Mouse (Mus musculus): ENCODE results near the gene Rprd2. TPM values are rescaled to one million over a fixed set of nuclear protein-coding genes. Genes with fewer than 3 reads are reported as not detected.
"Not testable (repeated sequence)": the region's sequence is repeated elsewhere in the genome, so short reads cannot be mapped to it uniquely, and the experiment has no call there.

The Rprd2 gene
- polyA plus RNA-seq, 1 experiment from 2014 or later = 22.1 TPM

DNA sequence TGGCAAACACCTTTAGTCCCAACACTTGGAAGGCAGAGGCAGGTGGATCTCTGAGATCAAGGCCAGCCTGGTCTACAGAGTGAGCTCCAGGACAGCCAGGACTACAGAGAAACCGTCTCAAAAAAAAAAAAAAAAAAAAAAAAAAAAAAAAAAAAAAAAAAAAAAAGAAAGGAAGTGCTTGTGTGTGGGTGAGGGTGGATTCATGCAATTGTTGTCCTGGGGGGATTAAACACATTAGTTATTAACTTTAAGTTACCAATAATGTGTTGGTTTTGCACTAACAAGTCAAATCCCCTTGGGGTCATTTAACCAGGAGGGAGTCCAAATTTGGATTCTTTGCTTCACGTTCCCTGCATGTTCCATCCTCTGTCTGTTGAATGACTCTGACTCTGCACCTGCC is 7.6 kb upstream of the Rprd2 start:
- no peak overlapping the region for H3K4me2 ChIP-seq (ENCODE audit: low read depth, low read length)
- ATAC-seq (ENCODE audit: low read depth) = no peak
- H3K27me3 ChIP-seq (ENCODE audit: control insufficient read depth, insufficient read depth, low read depth, low read length) = no peaks in the 10 kb centered on the region
- no peak overlapping the region for H3K9ac ChIP-seq (ENCODE audit: low read length)
- H3K27ac ChIP-seq (ENCODE audit: low read length) = no peak overlapping the region
- no peaks in the 10 kb centered on the region for H3K9me3 ChIP-seq (ENCODE audit: control insufficient read depth, low read length)
- H3K4me3 ChIP-seq (ENCODE audit: low read length) = no peak overlapping the region
- WGBS = 61% methylated on average over 2 of the region's 2 CpGs
- H3K36me3 ChIP-seq (ENCODE audit: control insufficient read depth, insufficient read depth, low read length) = peaks cover 29% of the 10 kb centered on the region
- no peaks in the 10 kb centered on the region for H3K4me1 ChIP-seq (replicated peaks; ENCODE audit: control insufficient read depth, insufficient read depth, low read length)

DNA sequence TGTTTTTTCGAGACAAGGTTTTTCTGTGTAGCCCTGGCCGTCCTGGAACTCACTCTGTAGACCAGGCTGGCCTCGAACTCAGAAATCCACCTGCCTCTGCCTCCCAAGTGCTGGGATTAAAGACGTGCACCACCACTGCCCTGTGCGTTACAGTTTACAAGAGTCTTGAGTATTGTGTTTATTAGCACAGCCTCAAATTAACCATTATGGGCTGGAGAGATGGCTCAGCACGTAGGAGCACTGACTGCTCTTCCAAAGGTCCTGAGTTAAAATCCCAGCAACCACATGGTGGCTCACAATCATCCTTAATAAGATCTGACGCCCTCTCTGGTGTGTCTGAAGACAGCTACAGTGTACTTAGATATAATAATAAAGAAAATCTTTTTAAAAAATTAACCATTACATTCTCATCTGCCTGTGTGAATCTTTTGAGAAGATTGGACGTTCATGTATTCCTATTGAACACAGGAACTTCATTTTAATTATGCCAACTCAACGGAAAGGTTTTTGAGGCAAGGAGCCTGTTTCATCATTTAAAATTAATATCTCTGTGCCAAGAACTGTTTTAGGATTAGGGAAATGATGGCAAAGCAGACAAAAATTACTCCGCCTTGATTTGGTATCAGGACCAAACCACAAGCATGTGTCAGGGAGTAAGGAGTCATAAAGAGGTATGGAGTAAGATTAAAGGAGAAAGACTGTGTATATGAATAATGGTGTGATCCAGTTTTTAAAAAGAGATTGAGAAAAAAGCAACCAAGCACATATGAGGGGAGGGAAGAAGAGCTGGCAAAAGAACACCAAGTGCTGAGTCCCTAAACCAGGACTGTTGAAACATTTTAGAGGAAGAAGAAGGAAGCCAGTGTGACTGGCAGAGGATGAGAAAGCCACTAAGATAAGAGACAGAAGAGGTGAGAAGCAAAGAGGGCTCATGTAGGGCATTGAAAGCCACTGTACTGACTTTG is 1.7 kb upstream of the Rprd2 start:
- Histone ChIP-seq H3K27me3 (ENCODE audit: control insufficient read depth, insufficient read depth, low read depth, low read length) (no peaks in the 10 kb centered on the region), H3K36me3 (ENCODE audit: control insufficient read depth, insufficient read depth, low read length) (no peaks in the 10 kb centered on the region), H3K9me3 (ENCODE audit: control insufficient read depth, low read length) (no peaks in the 10 kb centered on the region), H3K4me1 (replicated peaks; ENCODE audit: control insufficient read depth, insufficient read depth, low read length) (peaks cover 10% of the 10 kb centered on the region), H3K4me2 (ENCODE audit: low read depth, low read length) (peak overlapping the region; percentile 68), H3K9ac (ENCODE audit: low read length) (peak overlapping the region; percentile 85), H3K27ac (ENCODE audit: low read length) (peak overlapping the region; percentile 99), H3K4me3 (ENCODE audit: low read length) (peak overlapping the region; percentile 85)
- ATAC-seq (ENCODE audit: low read depth) = 0 out of 2 replicates have a peak, but pooled peaks have one; percentile 0
- whole genome bisulfite sequencing = 29% methylated on average over 10 of the region's 10 CpGs

DNA sequence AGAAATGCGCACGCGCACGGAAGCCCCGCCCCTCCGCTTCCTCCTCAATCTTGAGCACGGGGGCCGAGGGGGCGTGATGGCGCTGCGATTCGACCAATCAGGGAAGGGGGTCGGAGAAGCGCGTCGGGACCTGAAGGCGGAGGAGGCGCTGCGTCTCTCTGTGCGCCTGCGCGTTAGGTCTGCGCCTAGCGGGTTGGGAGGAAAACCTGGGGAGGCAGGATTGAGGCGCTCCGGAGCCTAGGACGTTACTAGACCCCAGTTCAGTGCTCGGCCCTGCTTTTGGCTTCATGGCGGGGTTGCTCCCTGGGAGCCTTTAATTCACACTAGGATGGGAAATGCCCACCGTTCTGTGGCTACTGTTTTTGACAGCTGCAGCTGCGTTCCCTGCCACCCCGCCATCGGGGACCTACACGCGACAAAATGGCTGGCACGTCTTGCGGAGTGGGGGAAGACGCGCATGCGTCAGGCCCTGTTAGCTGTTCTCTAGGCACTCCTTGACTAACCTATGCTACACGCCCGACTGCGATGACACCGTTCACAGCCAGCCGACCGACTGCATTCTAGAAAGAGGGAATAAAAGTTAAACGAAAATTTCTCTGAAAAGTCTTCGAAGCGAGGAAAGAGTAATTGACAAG is 805 bp upstream of the Rprd2 start:
- Histone ChIP-seq H3K9me3 (ENCODE audit: control insufficient read depth, low read length) (no peaks in the 10 kb centered on the region), H3K36me3 (ENCODE audit: control insufficient read depth, insufficient read depth, low read length) (no peaks in the 10 kb centered on the region), H3K9ac (ENCODE audit: low read length) (peak overlapping the region; percentile 98), H3K4me2 (ENCODE audit: low read depth, low read length) (peak overlapping the region; percentile 68), H3K27me3 (ENCODE audit: control insufficient read depth, insufficient read depth, low read depth, low read length) (no peaks in the 10 kb centered on the region), H3K4me3 (ENCODE audit: low read length) (peak overlapping the region; percentile 85), H3K27ac (ENCODE audit: low read length) (peak overlapping the region; percentile 99), H3K4me1 (replicated peaks; ENCODE audit: control insufficient read depth, insufficient read depth, low read length) (peaks cover 10% of the 10 kb centered on the region)
- ATAC-seq (ENCODE audit: low read depth) = peak; percentile 97
- under 1% methylated on average over 49 of the region's 49 CpGs for WGBS

- no peaks in the 10 kb centered on the region for H3K9me3 ChIP-seq (ENCODE audit: control insufficient read depth, low read length)
- peak overlapping the region; percentile 85 for H3K4me3 ChIP-seq (ENCODE audit: low read length)
- no peaks in the 10 kb centered on the region for H3K27me3 ChIP-seq (ENCODE audit: control insufficient read depth, insufficient read depth, low read depth, low read length)
- H3K4me2 ChIP-seq (ENCODE audit: low read depth, low read length) = peak overlapping the region; percentile 62
- peak overlapping the region; percentile 100 for H3K27ac ChIP-seq (ENCODE audit: low read length)
- WGBS = under 1% methylated on average over 21 of the region's 21 CpGs
- H3K9ac ChIP-seq (ENCODE audit: low read length) = peak overlapping the region; percentile 98
- H3K4me1 ChIP-seq (replicated peaks; ENCODE audit: control insufficient read depth, insufficient read depth, low read length) = peaks cover 10% of the 10 kb centered on the region
- peak; percentile 2; the same call in 1 of the 2 replicates for ATAC-seq (ENCODE audit: low read depth)
- H3K36me3 ChIP-seq (ENCODE audit: control insufficient read depth, insufficient read depth, low read length) = no peaks in the 10 kb centered on the region
These were observed 594 bp downstream of the Rprd2 start for GRCm38 (mm10) chr3:95818026-95818511.

- H3K9me3 ChIP-seq (ENCODE audit: control insufficient read depth, low read length) = no peaks in the 10 kb centered on the region
- peaks cover 4% of the 10 kb centered on the region; the same call in 1 of the 2 replicates for H3K36me3 ChIP-seq (ENCODE audit: control insufficient read depth, insufficient read depth, low read length)
- H3K4me2 ChIP-seq (ENCODE audit: low read depth, low read length) = peak overlapping the region; percentile 29
- H3K27me3 ChIP-seq (ENCODE audit: control insufficient read depth, insufficient read depth, low read depth, low read length) = no peaks in the 10 kb centered on the region
- H3K27ac ChIP-seq (ENCODE audit: low read length) = no peak overlapping the region
- no peak for ATAC-seq (ENCODE audit: low read depth)
- H3K4me1 ChIP-seq (replicated peaks; ENCODE audit: control insufficient read depth, insufficient read depth, low read length) = peaks cover 10% of the 10 kb centered on the region
- no peak overlapping the region for H3K9ac ChIP-seq (ENCODE audit: low read length)
- 80% methylated on average over 3 of the region's 3 CpGs for WGBS
- 0 out of 2 replicates have a peak overlapping the region, but pooled peaks have one; percentile 5 for H3K4me3 ChIP-seq (ENCODE audit: low read length)
These were observed 2.0 kb downstream of the Rprd2 start for GRCm38 (mm10) chr3:95816681-95817080.

DNA sequence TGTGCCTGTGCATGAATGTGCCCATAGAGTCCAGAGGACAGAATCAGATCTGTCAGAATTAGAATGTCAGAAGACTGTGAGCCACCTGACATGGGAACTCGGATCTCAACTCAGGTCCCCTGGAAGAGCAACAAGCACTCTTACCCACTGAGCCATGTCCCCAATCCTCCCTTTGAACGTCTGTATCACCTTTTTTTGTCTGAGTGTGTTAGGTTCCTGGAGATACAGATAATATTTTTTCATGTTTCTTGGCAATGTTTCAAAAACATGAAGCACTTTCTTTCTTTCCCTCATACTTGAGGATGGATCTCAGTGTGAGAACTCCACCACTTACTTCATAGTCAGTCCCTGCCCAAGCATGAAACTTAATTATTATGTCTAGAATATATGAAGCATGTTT is 10.3 kb downstream of the Rprd2 start:
- H3K9ac ChIP-seq (ENCODE audit: low read length) = no peak overlapping the region
- peaks cover 15% of the 10 kb centered on the region for H3K36me3 ChIP-seq (ENCODE audit: control insufficient read depth, insufficient read depth, low read length)
- H3K4me2 ChIP-seq (ENCODE audit: low read depth, low read length) = no peak overlapping the region
- no peaks in the 10 kb centered on the region for H3K27me3 ChIP-seq (ENCODE audit: control insufficient read depth, insufficient read depth, low read depth, low read length)
- 53% methylated on average over 2 of the region's 2 CpGs for WGBS
- no peaks in the 10 kb centered on the region; the same call in 1 of the 2 replicates for H3K4me1 ChIP-seq (replicated peaks; ENCODE audit: control insufficient read depth, insufficient read depth, low read length)
- no peak overlapping the region for H3K27ac ChIP-seq (ENCODE audit: low read length)
- no peaks in the 10 kb centered on the region for H3K9me3 ChIP-seq (ENCODE audit: control insufficient read depth, low read length)
- H3K4me3 ChIP-seq (ENCODE audit: low read length) = no peak overlapping the region
- ATAC-seq (ENCODE audit: low read depth) = no peak

- H3K9me3 ChIP-seq (ENCODE audit: control insufficient read depth, low read length); H3K27ac ChIP-seq (ENCODE audit: low read length); H3K27me3 ChIP-seq (ENCODE audit: control insufficient read depth, insufficient read depth, low read depth, low read length); H3K4me1 ChIP-seq (replicated peaks; ENCODE audit: control insufficient read depth, insufficient read depth, low read length); H3K4me2 ChIP-seq (ENCODE audit: low read depth, low read length); H3K9ac ChIP-seq (ENCODE audit: low read length); H3K4me3 ChIP-seq (ENCODE audit: low read length); ATAC-seq (ENCODE audit: low read depth): not testable (repeated sequence)
- H3K36me3 ChIP-seq (ENCODE audit: control insufficient read depth, insufficient read depth, low read length) = peaks cover 15% of the 10 kb centered on the region
- 97% methylated on average over 3 of the region's 6 CpGs for WGBS
These were observed 11.0 kb downstream of the Rprd2 start for GRCm38 (mm10) chr3:95807630-95808029.

- H3K4me3 ChIP-seq (ENCODE audit: low read length) = no peak overlapping the region
- H3K4me2 ChIP-seq (ENCODE audit: low read depth, low read length) = no peak overlapping the region
- no peak overlapping the region for H3K9ac ChIP-seq (ENCODE audit: low read length)
- no peak for ATAC-seq (ENCODE audit: low read depth)
- 42% methylated on average over 1 of the region's 1 CpGs for WGBS
- H3K27ac ChIP-seq (ENCODE audit: low read length) = no peak overlapping the region
- H3K27me3 ChIP-seq (ENCODE audit: control insufficient read depth, insufficient read depth, low read depth, low read length) = no peaks in the 10 kb centered on the region
- no peaks in the 10 kb centered on the region; the same call in 1 of the 2 replicates for H3K4me1 ChIP-seq (replicated peaks; ENCODE audit: control insufficient read depth, insufficient read depth, low read length)
- peaks cover 12% of the 10 kb centered on the region for H3K36me3 ChIP-seq (ENCODE audit: control insufficient read depth, insufficient read depth, low read length)
- H3K9me3 ChIP-seq (ENCODE audit: control insufficient read depth, low read length) = no peaks in the 10 kb centered on the region
These were observed 12.0 kb downstream of the Rprd2 start for GRCm38 (mm10) chr3:95806677-95807076.

- Histone ChIP-seq H3K36me3 (ENCODE audit: control insufficient read depth, insufficient read depth, low read length) (peaks cover 12% of the 10 kb centered on the region), H3K4me2 (ENCODE audit: low read depth, low read length) (no peak overlapping the region), H3K4me3 (ENCODE audit: low read length) (no peak overlapping the region), H3K4me1 (replicated peaks; ENCODE audit: control insufficient read depth, insufficient read depth, low read length) (peaks cover 3% of the 10 kb centered on the region; the same call in 1 of the 2 replicates), H3K9me3 (ENCODE audit: control insufficient read depth, low read length) (no peaks in the 10 kb centered on the region), H3K9ac (ENCODE audit: low read length) (no peak overlapping the region), H3K27ac (ENCODE audit: low read length) (no peak overlapping the region), H3K27me3 (ENCODE audit: control insufficient read depth, insufficient read depth, low read depth, low read length) (no peaks in the 10 kb centered on the region)
- 94% methylated on average over 4 of the region's 4 CpGs for WGBS
- no peak for ATAC-seq (ENCODE audit: low read depth)
These were observed 14.8 kb downstream of the Rprd2 start for GRCm38 (mm10) chr3:95803851-95804250.
